Mouse (Mus musculus): ENCODE data around the gene Morc1. TPM values are rescaled to one million over a fixed set of nuclear protein-coding genes. Genes with fewer than 3 reads are reported as not detected.
A peak's percentile ranks its signal among the peaks of the same experiment; 100 is the strongest.

Gene Morc1
- polyA plus RNA-seq, 1 experiment from 2014 or later = 0.05 TPM

DNA sequence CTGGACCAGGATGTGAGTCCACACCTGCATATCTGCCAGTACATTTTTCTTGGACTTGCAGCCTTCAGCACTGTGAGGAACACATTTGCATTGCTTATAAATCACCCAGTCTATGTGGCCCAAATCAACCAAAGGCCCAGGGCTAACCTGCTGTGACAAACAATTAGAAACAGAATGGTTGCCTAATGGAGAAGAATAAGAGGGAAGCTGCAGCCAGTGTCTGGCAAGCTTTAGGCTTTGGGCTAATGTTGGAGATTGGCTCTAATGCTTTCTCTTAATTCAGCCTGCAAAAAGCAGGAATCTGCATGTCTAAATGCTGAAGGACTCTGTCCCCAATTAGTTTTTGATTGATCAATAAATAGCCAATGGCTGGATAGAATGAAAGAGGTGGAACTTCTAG, 88.5 kb downstream of the Morc1 start:
- Histone ChIP-seq H3K27me3 (ENCODE audit: insufficient read depth, poor library complexity, severe bottlenecking) (no peaks in the 10 kb centered on the region), H3K27ac (no peak overlapping the region), H3K4me1 (no peaks in the 10 kb centered on the region), H3K4me3 (no peak overlapping the region), H3K9me3 (no peaks in the 10 kb centered on the region), H3K36me3 (no peaks in the 10 kb centered on the region)
- no peak for DNase-seq (ENCODE audit: low spot score)

- H3K36me3 ChIP-seq = no peaks in the 10 kb centered on the region
- no peak for DNase-seq (ENCODE audit: low spot score)
- H3K27ac ChIP-seq = no peak overlapping the region
- H3K27me3 ChIP-seq (ENCODE audit: insufficient read depth, poor library complexity, severe bottlenecking) = no peaks in the 10 kb centered on the region
- H3K4me3 ChIP-seq = no peak overlapping the region
- no peaks in the 10 kb centered on the region for H3K4me1 ChIP-seq
- H3K9me3 ChIP-seq = no peaks in the 10 kb centered on the region
- 86% methylated on average over 5 of the region's 5 CpGs for WGBS
These were observed 106.1 kb downstream of the Morc1 start for GRCm38 (mm10) chr16:48537108-48537507.

DNA sequence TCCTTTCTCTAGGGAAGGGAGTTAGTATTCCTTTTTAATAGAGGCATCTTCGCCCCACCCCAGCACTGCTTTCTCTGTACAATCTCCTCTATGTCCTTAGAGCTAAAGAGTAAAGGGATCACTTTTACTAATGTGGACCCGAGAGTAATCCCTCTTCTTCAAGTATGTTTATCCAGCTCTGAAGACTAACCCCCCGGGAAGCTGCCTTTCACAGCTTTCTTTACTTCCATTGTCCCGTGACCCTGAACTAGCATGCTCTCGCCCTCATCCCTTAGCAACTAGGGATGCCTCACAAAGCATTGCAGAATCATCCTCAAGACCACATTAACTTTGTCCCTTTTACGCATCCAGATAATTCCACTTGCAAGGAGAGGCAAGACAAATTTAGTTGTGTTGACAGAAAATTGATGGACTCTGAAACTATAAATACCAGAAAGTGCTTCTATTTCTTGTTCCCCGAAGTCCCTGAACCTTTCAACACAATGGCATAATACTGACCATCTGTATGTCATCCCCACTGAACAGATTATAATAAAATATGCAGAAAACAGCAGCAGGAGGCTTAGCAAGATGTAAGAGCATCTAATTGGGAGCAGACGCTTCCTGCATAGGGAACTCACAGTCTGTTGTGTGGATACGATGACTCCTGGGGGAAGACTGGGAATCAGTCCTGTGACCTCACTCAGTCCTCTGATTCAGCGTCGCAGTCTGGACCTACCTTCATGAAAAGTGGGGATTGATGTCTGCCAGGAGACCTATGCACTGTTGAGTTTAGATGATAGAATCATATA, 131.4 kb downstream of the Morc1 start:
- Histone ChIP-seq H3K27ac (no peak overlapping the region), H3K4me1 (no peaks in the 10 kb centered on the region), H3K4me3 (no peak overlapping the region), H3K9me3 (no peaks in the 10 kb centered on the region), H3K36me3 (no peaks in the 10 kb centered on the region), H3K27me3 (ENCODE audit: insufficient read depth, poor library complexity, severe bottlenecking) (no peaks in the 10 kb centered on the region)
- no peak for DNase-seq (ENCODE audit: low spot score)
- 58% methylated on average over 11 of the region's 11 CpGs for WGBS

GRCm38 (mm10) chr16:48570354-48570753, 139.3 kb downstream of the Morc1 start:
- no peak overlapping the region for H3K27ac ChIP-seq
- DNase-seq (ENCODE audit: low spot score) = peak; percentile 79
- no peaks in the 10 kb centered on the region for H3K9me3 ChIP-seq
- no peaks in the 10 kb centered on the region for H3K27me3 ChIP-seq (ENCODE audit: insufficient read depth, poor library complexity, severe bottlenecking)
- WGBS = 18% methylated on average over 9 of the region's 9 CpGs
- no peaks in the 10 kb centered on the region for H3K36me3 ChIP-seq
- no peak overlapping the region for H3K4me3 ChIP-seq
- H3K4me1 ChIP-seq = no peaks in the 10 kb centered on the region

DNA sequence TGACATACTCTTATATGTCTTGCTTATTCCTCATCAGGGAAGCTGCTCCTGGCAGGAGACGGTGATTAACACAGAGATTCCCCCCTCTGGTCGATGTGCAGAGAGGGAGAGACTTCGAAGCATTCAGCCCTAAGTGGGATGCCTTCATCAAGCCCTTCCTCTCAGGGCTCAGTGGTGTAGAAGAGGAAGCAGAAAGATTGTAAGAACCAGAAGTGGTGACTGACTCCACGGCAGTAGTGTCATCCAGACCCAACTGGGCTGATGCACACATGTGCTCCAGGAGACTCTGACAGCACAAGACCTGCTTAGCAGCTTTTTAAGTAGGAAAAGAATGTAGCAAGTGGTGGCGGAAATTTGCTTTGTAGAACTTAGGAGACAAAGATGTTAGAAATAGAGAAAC, 143.0 kb downstream of the Morc1 start:
- H3K27me3 ChIP-seq (ENCODE audit: insufficient read depth, poor library complexity, severe bottlenecking) = no peaks in the 10 kb centered on the region
- no peaks in the 10 kb centered on the region for H3K4me1 ChIP-seq
- WGBS = 63% methylated on average over 5 of the region's 5 CpGs
- DNase-seq (ENCODE audit: low spot score) = no peak
- no peaks in the 10 kb centered on the region for H3K36me3 ChIP-seq
- no peak overlapping the region for H3K4me3 ChIP-seq
- H3K27ac ChIP-seq = no peak overlapping the region
- H3K9me3 ChIP-seq = no peaks in the 10 kb centered on the region

- WGBS = 77% methylated on average over 3 of the region's 3 CpGs
- Histone ChIP-seq H3K9me3 (no peaks in the 10 kb centered on the region), H3K27ac (no peak overlapping the region), H3K4me3 (no peak overlapping the region), H3K27me3 (ENCODE audit: insufficient read depth, poor library complexity, severe bottlenecking) (no peaks in the 10 kb centered on the region), H3K4me1 (no peaks in the 10 kb centered on the region), H3K36me3 (no peaks in the 10 kb centered on the region)
- no peak for DNase-seq (ENCODE audit: low spot score)
These were observed 143.5 kb downstream of the Morc1 start for GRCm38 (mm10) chr16:48574499-48574898.

GRCm38 (mm10) chr16:48585369-48585768, 154.3 kb downstream of the Morc1 start:
- WGBS = 66% methylated on average over 6 of the region's 6 CpGs
- H3K4me3 ChIP-seq = no peak overlapping the region
- H3K9me3 ChIP-seq = no peaks in the 10 kb centered on the region; the same call in 1 of the 2 replicates
- no peak overlapping the region for H3K27ac ChIP-seq
- no peaks in the 10 kb centered on the region for H3K4me1 ChIP-seq
- no peak for DNase-seq (ENCODE audit: low spot score)
- no peaks in the 10 kb centered on the region for H3K36me3 ChIP-seq
- H3K27me3 ChIP-seq (ENCODE audit: insufficient read depth, poor library complexity, severe bottlenecking) = no peaks in the 10 kb centered on the region

GRCm38 (mm10) chr16:48594457-48594856, 163.4 kb downstream of the Morc1 start:
- H3K36me3 ChIP-seq = no peaks in the 10 kb centered on the region
- H3K27ac ChIP-seq = no peak overlapping the region

GRCm38 (mm10) chr16:48595216-48595615, 164.2 kb downstream of the Morc1 start:
- Histone ChIP-seq H3K27ac (no peak overlapping the region), H3K4me1 (no peaks in the 10 kb centered on the region)
- WGBS = 65% methylated on average over 1 of the region's 1 CpGs

More at GRCm38 (mm10) chr16:48594457-48594856, 163.4 kb downstream of the Morc1 start:
- Histone ChIP-seq H3K4me3 (no peak overlapping the region), H3K9me3 (no peaks in the 10 kb centered on the region), H3K4me1 (no peaks in the 10 kb centered on the region), H3K27me3 (ENCODE audit: insufficient read depth, poor library complexity, severe bottlenecking) (no peaks in the 10 kb centered on the region)
- no peak for DNase-seq (ENCODE audit: low spot score)
- 81% methylated on average over 5 of the region's 5 CpGs for WGBS

DNA sequence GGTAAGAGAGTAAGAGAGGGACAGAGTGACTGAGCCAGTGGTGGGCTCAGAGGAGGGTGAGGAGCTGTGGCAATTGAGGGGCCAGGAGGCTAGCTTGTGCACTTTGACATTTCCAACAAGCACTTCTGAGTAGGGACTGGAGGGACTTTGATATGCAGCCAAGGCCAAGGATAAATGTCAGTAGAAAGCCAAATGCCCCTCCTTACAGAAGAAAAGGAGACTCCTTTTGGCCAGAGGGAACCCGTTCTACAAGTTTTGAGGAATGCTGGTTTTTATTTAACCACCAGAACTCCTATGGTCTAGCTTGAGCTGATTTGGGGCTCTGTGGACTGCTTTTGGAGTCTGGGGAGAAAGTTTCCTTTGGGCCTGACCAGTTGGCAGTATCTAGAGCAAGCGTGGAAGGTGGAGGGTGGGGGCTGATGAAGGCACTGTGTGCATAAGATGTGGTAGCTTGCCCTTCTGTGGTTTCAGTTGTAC, 172.7 kb downstream of the Morc1 start:
- no peaks in the 10 kb centered on the region for H3K4me1 ChIP-seq
- no peak overlapping the region for H3K4me3 ChIP-seq
- H3K27me3 ChIP-seq (ENCODE audit: insufficient read depth, poor library complexity, severe bottlenecking) = no peaks in the 10 kb centered on the region
- no peaks in the 10 kb centered on the region for H3K36me3 ChIP-seq
- no peak overlapping the region for H3K27ac ChIP-seq
- H3K9me3 ChIP-seq = no peaks in the 10 kb centered on the region
- WGBS = 90% methylated on average over 2 of the region's 2 CpGs
- no peak for DNase-seq (ENCODE audit: low spot score)

More at GRCm38 (mm10) chr16:48595216-48595615, 164.2 kb downstream of the Morc1 start:
- no peak overlapping the region for H3K4me3 ChIP-seq
- H3K27me3 ChIP-seq (ENCODE audit: insufficient read depth, poor library complexity, severe bottlenecking) = no peaks in the 10 kb centered on the region
- H3K9me3 ChIP-seq = no peaks in the 10 kb centered on the region
- no peak for DNase-seq (ENCODE audit: low spot score)
- no peaks in the 10 kb centered on the region for H3K36me3 ChIP-seq

GRCm38 (mm10) chr16:48606476-48607038, 175.5 kb downstream of the Morc1 start:
- WGBS = 56% methylated on average over 4 of the region's 4 CpGs
- no peak overlapping the region for H3K4me3 ChIP-seq
- H3K9me3 ChIP-seq = no peaks in the 10 kb centered on the region
- no peaks in the 10 kb centered on the region for H3K36me3 ChIP-seq
- no peak for DNase-seq (ENCODE audit: low spot score)
- no peak overlapping the region for H3K27ac ChIP-seq
- no peaks in the 10 kb centered on the region for H3K4me1 ChIP-seq
- no peaks in the 10 kb centered on the region for H3K27me3 ChIP-seq (ENCODE audit: insufficient read depth, poor library complexity, severe bottlenecking)

- H3K27me3 ChIP-seq (ENCODE audit: insufficient read depth, poor library complexity, severe bottlenecking) = no peaks in the 10 kb centered on the region
These were observed 177.2 kb downstream of the Morc1 start for GRCm38 (mm10) chr16:48608224-48608623.

GRCm38 (mm10) chr16:48610866-48611265, 179.8 kb downstream of the Morc1 start:
- no peak overlapping the region for H3K4me3 ChIP-seq
- H3K27me3 ChIP-seq (ENCODE audit: insufficient read depth, poor library complexity, severe bottlenecking) = no peaks in the 10 kb centered on the region
- 70% methylated on average over 1 of the region's 1 CpGs for WGBS
- H3K27ac ChIP-seq = no peak overlapping the region
- no peaks in the 10 kb centered on the region for H3K9me3 ChIP-seq
- DNase-seq (ENCODE audit: low spot score) = no peak
- no peaks in the 10 kb centered on the region for H3K4me1 ChIP-seq
- H3K36me3 ChIP-seq = no peaks in the 10 kb centered on the region

More at GRCm38 (mm10) chr16:48608224-48608623, 177.2 kb downstream of the Morc1 start:
- H3K27ac ChIP-seq = no peak overlapping the region
- 82% methylated on average over 3 of the region's 3 CpGs for WGBS
- no peaks in the 10 kb centered on the region for H3K36me3 ChIP-seq
- no peaks in the 10 kb centered on the region for H3K4me1 ChIP-seq
- DNase-seq (ENCODE audit: low spot score) = no peak
- H3K4me3 ChIP-seq = no peak overlapping the region
- no peaks in the 10 kb centered on the region for H3K9me3 ChIP-seq

Measured in heart, embryonic 10.5 days (tissue).